Mouse (Mus musculus): ENCODE measurements around the gene Scg3.
"Not testable (repeated sequence)": the region's sequence is repeated elsewhere in the genome, so short reads cannot be mapped to it uniquely, and the experiment has no call there.

Scg3 gene

GRCm38 (mm10) chr9:75625556-75626307, 58.1 kb downstream of the Scg3 start, which contains the start of gene Lysmd2:
TSS of gene Lysmd2 (plus strand) at chr9:75625741.
- no peak for DNase-seq (ENCODE audit: low spot score in 2 of 2)

GRCm38 (mm10) chr9:75624983-75625555, 58.8 kb downstream of the Scg3 start:
- DNase-seq (ENCODE audit: low spot score in 2 of 2), result no peak

- no peak for DNase-seq (ENCODE audit: low spot score in 2 of 2)
These were observed 62.4 kb downstream of the Scg3 start for GRCm38 (mm10) chr9:75621428-75621827.

- DNase-seq (ENCODE audit: low spot score in 2 of 2), result not testable (repeated sequence)
These were observed 64.1 kb downstream of the Scg3 start for GRCm38 (mm10) chr9:75619761-75620160.

GRCm38 (mm10) chr9:75618836-75619400, 64.9 kb downstream of the Scg3 start:
- no peak for DNase-seq (ENCODE audit: low spot score in 2 of 2)

GRCm38 (mm10) chr9:75616560-75616959, 67.3 kb downstream of the Scg3 start:
- no peak for DNase-seq (ENCODE audit: low spot score in 2 of 2)

- no peak for DNase-seq (ENCODE audit: low spot score in 2 of 2)
These were observed 73.0 kb downstream of the Scg3 start, which contains the start of gene Tmod2 for GRCm38 (mm10) chr9:75610571-75611493. TSS of gene Tmod2 (minus strand) at chr9:75611325.

- DNase-seq (ENCODE audit: low spot score in 2 of 2), result no peak
These were observed 73.9 kb downstream of the Scg3 start for GRCm38 (mm10) chr9:75609965-75610364.

GRCm38 (mm10) chr9:75609505-75609904, 74.4 kb downstream of the Scg3 start:
- DNase-seq (ENCODE audit: low spot score in 2 of 2), result no peak

- DNase-seq (ENCODE audit: low spot score in 2 of 2), result no peak
These were observed 76.4 kb downstream of the Scg3 start for GRCm38 (mm10) chr9:75607496-75607895.

GRCm38 (mm10) chr9:75601510-75601909, 82.3 kb downstream of the Scg3 start:
- DNase-seq (ENCODE audit: low spot score in 2 of 2), result no peak

GRCm38 (mm10) chr9:75600166-75600934, 83.5 kb downstream of the Scg3 start:
- DNase-seq (ENCODE audit: low spot score in 2 of 2), result no peak

- no peak for DNase-seq (ENCODE audit: low spot score in 2 of 2)
These were observed 84.5 kb downstream of the Scg3 start for GRCm38 (mm10) chr9:75599191-75599841.

GRCm38 (mm10) chr9:75597596-75597995, 86.3 kb downstream of the Scg3 start:
- DNase-seq (ENCODE audit: low spot score in 2 of 2), result no peak

GRCm38 (mm10) chr9:75597036-75597435, 86.8 kb downstream of the Scg3 start:
- DNase-seq (ENCODE audit: low spot score in 2 of 2), result no peak

GRCm38 (mm10) chr9:75593481-75593880, 90.4 kb downstream of the Scg3 start:
- no peak for DNase-seq (ENCODE audit: low spot score in 2 of 2)

Measured in spleen, postnatal 14 days (tissue).